Mouse (Mus musculus) intestine, postnatal 0 days (tissue): ENCODE results near the gene Bcl2. TPM values are rescaled to one million over a fixed set of nuclear protein-coding genes. Genes with fewer than 3 reads are reported as not detected.

Experiments used
- ATAC-seq: fragments of 200-750 bp; cut with Nextera tagmentation; 2 replicates; pipeline ENCODE4 v1.8.0; 2017; ENCODE audit warnings: mild to moderate bottlenecking, moderate TSS enrichment, moderate library complexity
- H3K27ac ChIP-seq: fragments of 300-500 bp; sonication (generic); 2 replicates; pipeline ENCODE4 v1.5.1; 2014; ENCODE audit warnings: mild to moderate bottlenecking, low read depth, low read length, moderate library complexity
- H3K27me3 ChIP-seq: fragments of 300-500 bp; sonication (generic); replicated peaks from 2 replicates; pipeline ENCODE4 v1.6.1; 2014; ENCODE audit warnings: low read length, mixed read lengths; ENCODE audit not compliant: control insufficient read depth, insufficient read depth
- H3K36me3 ChIP-seq: fragments of 300-500 bp; sonication (generic); 2 replicates; pipeline ENCODE4 v1.6.1; 2014; ENCODE audit warnings: mild to moderate bottlenecking, moderate library complexity; ENCODE audit not compliant: control insufficient read depth, insufficient read depth
- H3K4me1 ChIP-seq: fragments of 300-500 bp; sonication (generic); replicated peaks from 2 replicates; pipeline ENCODE4 v1.6.1; 2014; ENCODE audit warnings: antibody characterized with exemption, low read length, mixed read lengths; ENCODE audit not compliant: control insufficient read depth, insufficient read depth
- H3K4me2 ChIP-seq: fragments of 300-500 bp; sonication (generic); replicated peaks from 2 replicates; pipeline ENCODE4 v1.6.1; 2014; ENCODE audit warnings: low read depth, mild to moderate bottlenecking, moderate library complexity
- H3K4me3 ChIP-seq: fragments of 300-500 bp; sonication (generic); 2 replicates; pipeline ENCODE4 v1.5.1; 2014; ENCODE audit warnings: low read depth, low read length
- H3K9ac ChIP-seq: fragments of 300-500 bp; sonication (generic); 2 replicates; pipeline ENCODE4 v1.6.1; 2014; ENCODE audit warnings: mild to moderate bottlenecking, low read depth, low read length
- H3K9me3 ChIP-seq: fragments of 300-500 bp; sonication (generic); 2 replicates; pipeline ENCODE4 v1.6.1; 2016; ENCODE audit warnings: mixed run types; ENCODE audit not compliant: control insufficient read depth
- CTCF ChIP-seq: sonication (generic); IDR thresholded peaks from 2 replicates; pipeline ENCODE4 v1.5.1; 2016; ENCODE audit warnings: low read depth, mild to moderate bottlenecking, control low read depth, antibody characterized with exemption, moderate library complexity
- WGBS: fragments of 180-500 bp; shearing (Covaris S2); extraction: QIAGEN DNeasy Blood & Tissue Kit; methylation state at CpG from one replicate; pipeline ENCODE4 v1.1.7; 2014; 5-methylcytosine and 5-hydroxymethylcytosine counted together
- polyA plus RNA-seq: library from polyadenylated mRNA; unstranded; fragments of >200 nt; fragmentation: Nextera tagmentation; extraction: Ambion mirVana; gene quantifications from 2 replicates; pipeline ENCODE4 v1.2.1, GENCODE M21; 2015

The Bcl2 gene
- polyA plus RNA-seq: 3.4 and 3.9 TPM in 2 replicates

DNA sequence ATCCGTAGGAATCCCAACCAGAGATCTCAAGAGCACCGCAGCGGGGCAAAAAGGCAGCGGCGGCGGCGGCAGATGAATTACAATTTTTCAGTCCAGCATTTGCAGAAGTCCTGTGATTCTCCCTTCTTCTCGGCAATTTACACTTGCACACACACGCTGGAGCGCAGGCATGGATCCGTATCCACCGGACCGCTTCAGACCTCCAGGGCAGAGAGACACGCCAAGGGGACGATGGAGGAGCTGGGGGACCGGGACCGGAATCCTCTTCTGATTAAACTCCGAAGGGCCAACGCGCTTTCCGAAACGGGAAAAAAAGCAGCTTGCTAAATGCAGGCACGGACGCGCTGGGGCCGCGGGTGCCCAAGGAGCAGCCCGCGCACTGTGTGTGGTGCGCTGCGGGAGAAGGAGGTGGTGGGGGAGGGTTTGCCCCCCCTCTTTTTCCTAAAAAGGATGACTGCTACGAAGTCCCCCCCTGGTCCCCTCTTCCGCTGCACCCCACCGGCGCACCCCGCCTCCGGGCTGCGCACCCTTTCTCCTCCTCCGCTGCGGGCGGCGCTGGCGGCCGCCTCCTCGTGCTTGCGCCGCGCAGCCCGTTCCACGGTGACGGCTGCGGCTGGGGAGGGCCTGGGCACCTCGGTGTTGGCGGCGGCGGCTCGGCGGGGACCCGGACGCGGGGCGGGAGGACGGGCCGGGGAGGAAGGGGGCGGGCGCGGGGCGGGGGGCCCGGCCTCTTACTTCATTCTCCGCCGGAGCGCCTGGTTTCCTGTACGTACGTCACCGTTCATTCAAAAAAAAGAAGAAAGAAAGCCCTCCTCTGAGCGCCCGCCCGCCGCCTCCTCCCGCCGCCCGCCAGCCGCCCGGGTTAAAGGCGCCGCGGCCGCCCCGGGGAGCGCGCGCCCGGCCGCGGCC is at the start of gene Bcl2:
Gene Bcl2 (minus strand): TSS at position 654 of the 909 bp plus-strand sequence.
- H3K4me3 ChIP-seq: peak within 1 kb of the TSS; percentile 85
- peak within 1 kb of the TSS; percentile 92 for H3K4me2 ChIP-seq
- H3K9me3 ChIP-seq: no peaks in the 10 kb centered on the region
- H3K27me3 ChIP-seq: no peaks in the 10 kb centered on the region
- no peaks in the 10 kb centered on the region for H3K36me3 ChIP-seq
- WGBS: under 1% methylated on average over 58 of the region's 95 CpGs
- peak within 1 kb of the TSS; percentile 70 for H3K9ac ChIP-seq
- ATAC-seq: peak; percentile 76
- peak within 1 kb of the TSS; percentile 75 for H3K27ac ChIP-seq
- H3K4me1 ChIP-seq: 0 out of 2 replicates have a peak, but pooled peaks cover 3% of the 10 kb centered on the region
- 0 out of 2 replicates have a peak, but pooled peaks have one; percentile 24 for TF ChIP-seq CTCF

DNA sequence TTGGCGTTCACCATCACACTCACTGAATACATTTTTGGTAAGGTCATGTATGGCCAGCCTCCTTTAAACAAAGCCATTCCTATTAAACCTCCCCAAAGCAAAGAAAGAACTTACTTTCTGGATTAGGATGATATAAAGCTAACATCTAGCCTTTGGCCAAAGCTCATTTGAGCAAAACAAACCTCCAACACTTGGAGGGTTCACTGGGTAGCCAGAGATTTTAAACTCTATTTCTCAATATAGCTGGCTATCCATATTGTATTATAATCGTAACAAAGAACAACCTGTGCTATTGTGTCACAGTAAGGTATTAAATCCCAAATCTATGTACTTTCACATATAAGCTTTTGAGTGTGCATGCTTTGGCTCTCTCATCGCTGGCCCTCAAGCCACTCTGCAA is 46.7 kb upstream of the Bcl2 start:
- TF ChIP-seq CTCF: no peak
- Histone ChIP-seq H3K9me3 (no peaks in the 10 kb centered on the region), H3K4me2 (no peak overlapping the region), H3K4me3 (no peak overlapping the region), H3K27me3 (no peaks in the 10 kb centered on the region), H3K36me3 (peaks cover under 1% of the 10 kb centered on the region), H3K9ac (no peak overlapping the region), H3K27ac (no peak overlapping the region), H3K4me1 (peaks cover 4% of the 10 kb centered on the region)
- WGBS: 85% methylated on average over 3 of the region's 3 CpGs
- ATAC-seq: no peak

DNA sequence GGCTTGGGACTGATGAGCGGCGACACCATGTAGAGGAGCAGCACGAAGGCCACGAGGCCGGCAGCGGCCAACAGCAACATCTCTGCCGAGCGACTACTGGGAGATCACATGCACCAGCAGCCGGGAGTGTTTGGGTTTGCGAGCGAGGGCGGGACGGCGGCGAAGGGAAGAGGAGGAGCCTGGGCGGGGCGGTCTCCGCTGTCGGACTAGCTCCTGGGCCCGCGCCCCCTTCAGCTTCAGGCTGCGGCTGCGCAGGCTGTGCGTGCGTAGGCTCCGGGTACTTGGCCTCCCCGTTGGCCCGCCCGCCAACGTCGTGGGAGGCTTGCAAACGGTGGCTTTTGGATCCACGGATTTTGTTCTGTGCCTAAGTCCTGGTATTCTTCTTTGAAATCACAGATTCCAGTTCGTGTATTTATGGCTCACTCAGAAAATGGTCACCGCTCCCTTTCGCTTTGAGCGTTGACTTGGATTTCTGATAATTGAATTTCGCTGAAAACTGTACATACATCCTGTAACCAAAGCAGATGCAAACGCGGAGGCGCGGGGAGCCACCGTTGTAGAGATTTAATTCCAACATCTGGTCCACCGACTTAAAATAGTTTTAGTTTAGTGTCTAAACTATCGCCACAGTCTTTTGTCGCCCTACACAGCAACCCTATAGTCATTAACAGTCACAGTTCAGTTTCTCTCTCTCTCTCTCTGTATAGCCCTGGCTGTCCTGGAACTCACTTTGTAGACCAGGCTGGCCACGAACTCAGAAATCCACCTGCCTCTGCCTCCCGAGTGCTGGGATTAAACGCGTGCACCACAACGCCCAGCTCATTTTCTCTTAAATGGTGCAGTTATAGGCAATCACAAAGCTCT is 45.7 kb upstream of the Bcl2 start, which contains the start of gene Kdsr:
Gene Kdsr (minus strand): TSS at position 156 of the 864 bp plus-strand sequence.
- peak; percentile 98 for ATAC-seq
- peak within 1 kb of the TSS; percentile 97 for H3K4me2 ChIP-seq
- no peaks in the 10 kb centered on the region; the same call in 1 of the 2 replicates for H3K36me3 ChIP-seq
- H3K27ac ChIP-seq: peak within 1 kb of the TSS; percentile 90
- TF ChIP-seq CTCF: peak; percentile 49
- H3K9ac ChIP-seq: peak within 1 kb of the TSS; percentile 74
- no peaks in the 10 kb centered on the region for H3K27me3 ChIP-seq
- peak within 1 kb of the TSS; percentile 69 for H3K4me3 ChIP-seq
- H3K4me1 ChIP-seq: peaks cover 4% of the 10 kb centered on the region
- WGBS: 1% methylated on average over 48 of the region's 51 CpGs
- no peaks in the 10 kb centered on the region for H3K9me3 ChIP-seq

DNA sequence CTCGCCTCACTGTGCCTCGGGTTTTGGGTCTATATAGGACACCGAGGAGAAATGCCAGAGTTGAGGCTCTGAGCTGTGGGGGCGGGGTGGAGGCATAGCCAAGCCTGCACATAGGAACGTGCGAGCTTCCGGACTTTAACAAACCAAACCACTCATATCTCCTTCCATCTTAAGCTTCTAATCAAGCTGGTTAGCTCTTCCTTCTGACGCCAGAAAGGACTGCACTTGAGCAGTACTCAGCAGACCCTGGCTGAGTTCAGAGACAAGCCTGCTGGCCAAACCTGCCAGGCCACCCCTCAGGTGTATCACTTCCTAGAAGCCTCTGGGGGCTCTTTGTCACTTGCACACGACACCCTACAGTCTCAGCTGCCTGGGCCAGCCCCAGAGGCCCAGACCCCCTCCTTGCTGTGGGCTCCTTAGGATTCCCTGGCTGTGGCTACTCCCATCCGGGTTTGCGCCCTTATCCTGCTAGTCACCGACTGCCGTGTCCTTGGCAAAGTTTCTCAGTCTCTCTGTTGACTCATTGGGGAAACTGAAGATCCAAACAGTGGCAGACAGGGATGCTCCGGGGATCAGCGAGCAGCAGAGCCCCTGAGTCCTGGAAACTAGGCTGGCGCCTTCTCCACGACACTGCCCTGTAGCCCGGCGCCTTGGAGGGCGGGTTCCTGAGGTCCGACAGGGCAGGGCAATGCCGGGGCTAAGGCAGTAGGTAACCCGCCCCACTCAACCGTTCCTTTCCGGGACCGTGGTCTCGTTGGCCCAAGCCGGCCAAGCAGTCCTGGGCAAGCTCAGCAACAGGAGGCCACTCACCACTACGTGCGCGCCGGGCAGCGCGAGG is 44.9 kb upstream of the Bcl2 start:
- ATAC-seq: peak; percentile 58
- WGBS: 1% methylated on average over 34 of the region's 34 CpGs
- Histone ChIP-seq H3K4me1 (peaks cover 4% of the 10 kb centered on the region), H3K27ac (peak overlapping the region; percentile 90), H3K9ac (peak overlapping the region; percentile 74), H3K4me2 (peak overlapping the region; percentile 97), H3K9me3 (no peaks in the 10 kb centered on the region), H3K36me3 (no peaks in the 10 kb centered on the region; the same call in 1 of the 2 replicates), H3K4me3 (peak overlapping the region; percentile 69), H3K27me3 (no peaks in the 10 kb centered on the region)
- TF ChIP-seq CTCF: no peak

DNA sequence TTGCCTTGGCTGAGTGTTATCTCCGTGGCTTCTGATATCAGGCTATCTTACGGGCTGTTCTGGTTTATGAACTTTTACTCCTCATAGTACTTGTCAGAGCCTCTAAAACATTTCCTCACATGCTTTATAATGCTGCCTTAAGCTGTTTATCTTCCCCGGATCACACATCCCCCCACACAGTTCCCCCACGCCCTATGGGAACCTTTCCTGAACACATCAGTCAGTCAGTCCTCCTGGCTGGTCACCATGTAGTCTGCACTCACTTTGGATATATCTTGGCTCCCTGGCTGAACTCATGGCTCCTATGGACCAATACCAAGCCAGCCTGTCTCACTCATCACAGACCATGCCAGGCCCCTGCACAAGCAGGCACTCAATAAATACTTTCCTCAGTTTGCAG is 42.6 kb upstream of the Bcl2 start:
- 31% methylated on average over 4 of the region's 4 CpGs for WGBS
- peaks cover 4% of the 10 kb centered on the region for H3K4me1 ChIP-seq
- H3K36me3 ChIP-seq: no peaks in the 10 kb centered on the region; the same call in 1 of the 2 replicates
- ATAC-seq: no peak
- no peaks in the 10 kb centered on the region for H3K9me3 ChIP-seq
- TF ChIP-seq CTCF: no peak
- H3K27ac ChIP-seq: 0 out of 2 replicates have a peak overlapping the region, but pooled peaks have one; percentile 21
- H3K4me3 ChIP-seq: no peak overlapping the region
- H3K27me3 ChIP-seq: no peaks in the 10 kb centered on the region
- peak overlapping the region; percentile 32; the same call in 1 of the 2 replicates for H3K4me2 ChIP-seq
- no peak overlapping the region for H3K9ac ChIP-seq
